Mouse (Mus musculus) lung, adult 2 months (tissue): ENCODE data around the gene Eif2ak3. TPM values are rescaled to one million over a fixed set of nuclear protein-coding genes. Genes with fewer than 3 reads are reported as not detected.
"Not testable (repeated sequence)": the region's sequence is repeated elsewhere in the genome, so short reads cannot be mapped to it uniquely, and the experiment has no call there.

Source experiments
- DNase-seq: peaks from one replicate; pipeline ENCODE4 v3.0.0; 2022
- H3K4me1 ChIP-seq: fragments of 200-500 bp; 2 replicates; pipeline ENCODE4 v1.6.1; 2011; ENCODE audit warnings: low read length; ENCODE audit not compliant: control insufficient read depth, insufficient read depth
- H3K4me3 ChIP-seq: fragments of 200-500 bp; replicated peaks from 2 replicates; pipeline ENCODE3; 2011; ENCODE audit warnings: low read depth, mild to moderate bottlenecking, control low read depth, low read length; ENCODE audit errors: extremely low read depth
- CTCF ChIP-seq: fragments of 200-500 bp; IDR thresholded peaks from 2 replicates; pipeline ENCODE4 v1.5.1; 2011; ENCODE audit warnings: mild to moderate bottlenecking, low read length, control low read depth; ENCODE audit not compliant: insufficient read depth
- POLR2A ChIP-seq: fragments of 200-500 bp; IDR thresholded peaks from 2 replicates; pipeline ENCODE4 v1.6.1; 2011; ENCODE audit warnings: low read depth, mild to moderate bottlenecking, control low read depth, low read length, borderline replicate concordance; ENCODE audit errors: extremely low read depth
- WGBS: fragments of 180-500 bp; shearing (Covaris S2); methylation state at CpG from one replicate; pipeline ENCODE4 v1.1.7; 2018; 5-methylcytosine and 5-hydroxymethylcytosine counted together
- polyA plus RNA-seq: library from polyadenylated mRNA; depleted of rRNA; stranded (reverse); fragments of >200 nt; gene quantifications from 2 replicates; pipeline ENCODE4 v1.2.3, GENCODE M21; 2012

Eif2ak3 gene
- polyA plus RNA-seq, 1 experiment = 14.8 TPM

GRCm38 (mm10) chr6:70812526-70812895 lies 31.8 kb upstream of the Eif2ak3 start:
- H3K4me1 ChIP-seq = no peaks in the 10 kb centered on the region
- no peak for DNase-seq
- WGBS = 22% methylated on average over 4 of the region's 4 CpGs
- TF ChIP-seq CTCF (no peak), POLR2A (no peak)
- no peak overlapping the region for H3K4me3 ChIP-seq

- H3K4me1 ChIP-seq = no peaks in the 10 kb centered on the region
- no peak overlapping the region for H3K4me3 ChIP-seq
- 63% methylated on average over 18 of the region's 18 CpGs for WGBS
- no peak for TF ChIP-seq POLR2A
- no peak for TF ChIP-seq CTCF
- DNase-seq = no peak
Measured at GRCm38 (mm10) chr6:70813921-70814628, 30.2 kb upstream of the Eif2ak3 start.

GRCm38 (mm10) chr6:70814629-70814950 lies 29.7 kb upstream of the Eif2ak3 start:
- no peak overlapping the region for H3K4me3 ChIP-seq
- H3K4me1 ChIP-seq = no peaks in the 10 kb centered on the region
- WGBS = 84% methylated on average over 4 of the region's 4 CpGs
- no peak for DNase-seq
- no peak for TF ChIP-seq POLR2A
- no peak for TF ChIP-seq CTCF

- H3K4me1 ChIP-seq = no peaks in the 10 kb centered on the region
- 79% methylated on average over 8 of the region's 8 CpGs for WGBS
- no peak overlapping the region for H3K4me3 ChIP-seq
- TF ChIP-seq POLR2A = no peak
- TF ChIP-seq CTCF = no peak
- DNase-seq = no peak
Measured at GRCm38 (mm10) chr6:70815471-70815870, 28.8 kb upstream of the Eif2ak3 start.

GRCm38 (mm10) chr6:70821566-70821965 lies 22.7 kb upstream of the Eif2ak3 start:
- Histone ChIP-seq H3K4me1 (no peaks in the 10 kb centered on the region), H3K4me3 (no peak overlapping the region)
- no peak for TF ChIP-seq CTCF
- TF ChIP-seq POLR2A = no peak
- 77% methylated on average over 2 of the region's 2 CpGs for WGBS
- DNase-seq = no peak

GRCm38 (mm10) chr6:70822386-70822910 lies 21.9 kb upstream of the Eif2ak3 start:
- H3K4me1 ChIP-seq = no peaks in the 10 kb centered on the region
- TF ChIP-seq CTCF = no peak
- TF ChIP-seq POLR2A = no peak
- WGBS = 50% methylated on average over 5 of the region's 5 CpGs
- DNase-seq = no peak
- H3K4me3 ChIP-seq = no peak overlapping the region

GRCm38 (mm10) chr6:70823277-70823676 lies 21.0 kb upstream of the Eif2ak3 start:
- not testable (repeated sequence) for H3K4me3 ChIP-seq, DNase-seq, H3K4me1 ChIP-seq
- 80% methylated on average over 4 of the region's 4 CpGs for WGBS

GRCm38 (mm10) chr6:70824085-70824986 lies 20.0 kb upstream of the Eif2ak3 start:
- peak; percentile 69 for DNase-seq
- 9% methylated on average over 23 of the region's 23 CpGs for WGBS
- TF ChIP-seq CTCF (no peak), POLR2A (peak; percentile 57; the same call in 1 of the 2 replicates)
- H3K4me1 ChIP-seq = no peaks in the 10 kb centered on the region
- peak overlapping the region; percentile 63 for H3K4me3 ChIP-seq

- 31% methylated on average over 4 of the region's 4 CpGs for WGBS
- TF ChIP-seq POLR2A = no peak
- TF ChIP-seq CTCF = no peak
- Histone ChIP-seq H3K4me3 (no peak overlapping the region), H3K4me1 (no peaks in the 10 kb centered on the region)
- no peak for DNase-seq
Measured at GRCm38 (mm10) chr6:70824987-70825337, 19.4 kb upstream of the Eif2ak3 start.

GRCm38 (mm10) chr6:70829451-70829850 lies 14.9 kb upstream of the Eif2ak3 start:
- WGBS = 60% methylated on average over 2 of the region's 2 CpGs
- no peaks in the 10 kb centered on the region for H3K4me1 ChIP-seq
- H3K4me3 ChIP-seq = no peak overlapping the region
- DNase-seq = no peak
- TF ChIP-seq CTCF (no peak), POLR2A (no peak)
